Mouse (Mus musculus) gastrocnemius, adult 2 months (tissue): ENCODE data around the gene Nek8. TPM values are rescaled to one million over a fixed set of nuclear protein-coding genes. Genes with fewer than 3 reads are reported as not detected.

Source experiments
- DNase-seq: peaks from one replicate; pipeline ENCODE4 v3.0.0; 2022
- H3K27ac ChIP-seq: fragments of 200-600 bp; 2 replicates; pipeline ENCODE4 v1.8.1; 2022; ENCODE audit warnings: mild to moderate bottlenecking
- H3K4me3 ChIP-seq: fragments of 200-600 bp; 2 replicates; pipeline ENCODE4 v1.8.1; 2022; ENCODE audit warnings: mild to moderate bottlenecking, moderate library complexity
- CTCF ChIP-seq: fragments of 200-600 bp; IDR thresholded peaks from 2 replicates; pipeline ENCODE4 v1.8.1; 2022; ENCODE audit warnings: antibody characterized with exemption, mild to moderate bottlenecking, moderate library complexity
- intact Hi-C: fragments of 180-260 bp; cut with DNase I; formaldehyde crosslinking; loops from one replicate; pipeline ENCODE4 v1.15.1; 2025
- total RNA-seq, 2 experiments: library from RNA; stranded (reverse); gene quantifications; 2 replicates each; pipeline ENCODE4 v1.2.3; 2021

The Nek8 gene
- total RNA-seq, 2 experiments from 2014 or later = 0.36 to 0.75 TPM

- TF ChIP-seq CTCF = no peak
- no peak for DNase-seq
- no peak overlapping the region for H3K4me3 ChIP-seq
- peak overlapping the region; percentile 87; the same call in 1 of the 2 replicates for H3K27ac ChIP-seq
- intact Hi-C loops = no loop called here
Measured at GRCm38 (mm10) chr11:78163045-78163444, 13.4 kb downstream of the Nek8 start.

DNA sequence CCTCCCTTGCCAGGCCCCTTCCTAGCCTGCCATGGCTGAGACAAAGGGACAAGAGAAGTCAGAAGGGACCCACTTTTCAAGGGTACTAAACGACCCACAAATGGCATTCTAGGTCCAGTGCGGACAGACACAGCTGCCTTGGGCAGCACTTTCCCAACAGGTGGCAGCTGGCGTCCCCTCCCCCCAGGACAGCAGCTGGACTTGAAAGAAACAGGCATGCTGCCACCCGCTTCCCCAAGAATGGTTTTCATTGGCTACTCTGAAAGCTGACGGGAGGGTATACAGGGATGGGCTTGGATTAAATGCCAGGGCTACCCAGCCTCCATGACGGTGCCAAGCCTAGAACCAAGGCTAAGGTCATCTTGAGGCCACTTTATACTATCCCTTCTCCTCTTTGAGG is 14.0 kb downstream of the Nek8 start:
- DNase-seq = peak; percentile 83
- TF ChIP-seq CTCF = no peak
- intact Hi-C loops = no loop called here
- peak overlapping the region; percentile 87; the same call in 1 of the 2 replicates for H3K27ac ChIP-seq
- H3K4me3 ChIP-seq = no peak overlapping the region

GRCm38 (mm10) chr11:78161968-78162367 is 14.5 kb downstream of the Nek8 start:
- Histone ChIP-seq H3K4me3 (no peak overlapping the region), H3K27ac (peak overlapping the region; percentile 44; the same call in 1 of the 2 replicates)
- intact Hi-C loops = no loop called here
- no peak for DNase-seq
- TF ChIP-seq CTCF = no peak

- DNase-seq = no peak
- H3K4me3 ChIP-seq = no peak overlapping the region
- no peak for TF ChIP-seq CTCF
- intact Hi-C loops = no loop called here
- no peak overlapping the region for H3K27ac ChIP-seq
Measured at GRCm38 (mm10) chr11:78161169-78161568, 15.3 kb downstream of the Nek8 start.

GRCm38 (mm10) chr11:78160675-78161074 is 15.8 kb downstream of the Nek8 start:
- intact Hi-C loops = no loop called here
- Histone ChIP-seq H3K27ac (no peak overlapping the region), H3K4me3 (no peak overlapping the region)
- no peak for TF ChIP-seq CTCF
- DNase-seq = no peak

DNA sequence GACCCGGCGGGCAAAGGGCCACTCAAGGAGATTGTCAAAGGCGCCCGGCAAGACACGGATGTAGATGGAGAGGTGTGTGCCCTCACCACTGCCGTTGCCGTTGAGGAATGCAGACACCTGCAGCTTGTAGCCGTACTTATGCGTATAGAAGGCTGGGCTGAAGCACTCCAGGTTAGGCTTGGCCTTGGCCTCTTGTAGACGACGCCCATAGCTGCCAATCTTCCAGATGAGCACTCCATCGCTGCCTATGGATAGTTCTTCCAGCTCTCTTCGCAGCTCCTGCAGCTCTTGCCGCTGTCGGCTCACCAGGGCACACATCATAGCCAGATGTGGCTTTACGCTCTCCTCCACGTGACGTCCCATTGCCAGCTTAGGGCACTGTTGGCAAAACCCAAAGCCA is 16.3 kb downstream of the Nek8 start:
- H3K27ac ChIP-seq = no peak overlapping the region
- H3K4me3 ChIP-seq = no peak overlapping the region
- intact Hi-C loops = no loop called here
- TF ChIP-seq CTCF = no peak
- DNase-seq = no peak

DNA sequence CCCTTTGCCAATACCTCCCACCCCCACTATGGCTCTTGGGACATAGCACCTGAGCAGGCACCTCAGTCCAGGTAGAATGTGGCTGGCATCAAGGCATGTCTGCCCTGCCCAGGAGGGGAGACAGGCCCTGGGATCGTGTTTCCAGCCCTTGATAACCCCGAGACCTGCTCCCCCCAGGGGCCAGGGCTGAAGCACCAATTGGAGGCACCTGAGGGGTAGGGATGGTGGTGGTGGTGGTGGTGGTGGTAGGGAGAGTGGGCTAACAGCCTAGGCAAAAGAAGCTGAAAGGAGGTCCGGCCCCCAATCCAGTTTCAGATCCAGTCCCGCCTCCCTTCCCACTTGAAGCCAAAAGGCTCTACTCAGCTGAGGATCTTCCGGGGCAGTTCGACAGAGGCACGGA is 16.9 kb downstream of the Nek8 start:
- Histone ChIP-seq H3K4me3 (no peak overlapping the region), H3K27ac (no peak overlapping the region; the same call in 1 of the 2 replicates)
- intact Hi-C loops = loop anchor here (1.0 to 5.0 kb wide), 2 partner anchors 18 to 62 kb away; no protein-coding TSS in a partner anchor
- no peak for TF ChIP-seq CTCF
- DNase-seq = no peak

- H3K4me3 ChIP-seq = no peak overlapping the region
- TF ChIP-seq CTCF = peak; percentile 98
- peak; percentile 67 for DNase-seq
- intact Hi-C loops = loop anchor here (1.0 to 5.0 kb wide), 2 partner anchors 18 to 62 kb away; no protein-coding TSS in a partner anchor
- no peak overlapping the region; the same call in 1 of the 2 replicates for H3K27ac ChIP-seq
Measured at GRCm38 (mm10) chr11:78159096-78159495, 17.4 kb downstream of the Nek8 start.

DNA sequence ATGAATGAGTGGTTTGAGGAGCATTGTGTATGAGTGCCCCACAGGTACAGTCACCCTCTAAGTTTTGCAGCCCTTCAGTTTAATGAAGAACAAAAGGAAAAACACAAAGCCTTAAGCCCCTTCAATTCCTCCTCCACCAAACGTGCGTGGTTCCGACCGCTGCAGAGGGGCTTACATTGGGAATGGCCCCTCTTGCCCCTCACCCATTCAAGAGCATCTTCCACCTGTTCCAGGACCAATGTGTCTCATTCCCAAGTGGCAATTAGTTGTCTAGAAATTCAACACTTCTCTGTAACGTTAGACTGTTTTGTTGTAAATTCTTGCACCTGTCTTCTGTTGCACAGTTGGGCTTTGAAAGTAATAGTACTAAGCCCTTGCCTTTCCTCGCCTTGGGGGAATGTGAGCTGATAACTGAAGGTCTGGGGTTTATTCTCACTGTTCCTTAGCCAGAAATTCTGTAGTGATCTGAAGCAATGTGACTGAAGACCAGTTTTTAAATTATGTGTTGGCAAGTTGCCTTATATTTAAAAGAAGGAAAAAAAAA is 20.2 kb downstream of the Nek8 start:
- no peak for TF ChIP-seq CTCF
- intact Hi-C loops = loop anchor here (5.0 kb wide), 1 partner anchor 59 kb away; no protein-coding TSS in a partner anchor
- Histone ChIP-seq H3K4me3 (no peak overlapping the region), H3K27ac (no peak overlapping the region)
- no peak for DNase-seq

- TF ChIP-seq CTCF = no peak
- DNase-seq = no peak
- H3K4me3 ChIP-seq = no peak overlapping the region
- no peak overlapping the region for H3K27ac ChIP-seq
- intact Hi-C loops = loop anchor here (5.0 kb wide), 1 partner anchor 58 kb away; no protein-coding TSS in a partner anchor
Measured at GRCm38 (mm10) chr11:78155674-78156073, 20.8 kb downstream of the Nek8 start.

GRCm38 (mm10) chr11:78153778-78154177 is 22.7 kb downstream of the Nek8 start:
- H3K4me3 ChIP-seq = no peak overlapping the region
- H3K27ac ChIP-seq = peak overlapping the region; percentile 64
- TF ChIP-seq CTCF = no peak
- no peak for DNase-seq
- intact Hi-C loops = loop anchor here (5.0 kb wide), 1 partner anchor 91 kb away; no protein-coding TSS in a partner anchor

- TF ChIP-seq CTCF = no peak
- DNase-seq = peak; percentile 75
- intact Hi-C loops = loop anchor here (5.0 kb wide), 1 partner anchor 90 kb away; no protein-coding TSS in a partner anchor
- Histone ChIP-seq H3K27ac (peak overlapping the region; percentile 64), H3K4me3 (no peak overlapping the region)
Measured at GRCm38 (mm10) chr11:78152299-78153231, 23.9 kb downstream of the Nek8 start.

GRCm38 (mm10) chr11:78151161-78151560 is 25.3 kb downstream of the Nek8 start:
- intact Hi-C loops = loop anchor here (5.0 kb wide), 1 partner anchor 89 kb away; no protein-coding TSS in a partner anchor
- H3K4me3 ChIP-seq = no peak overlapping the region
- no peak overlapping the region for H3K27ac ChIP-seq
- TF ChIP-seq CTCF = peak; percentile 57
- DNase-seq = no peak
